Mouse (Mus musculus): Measurements from ENCODE around the gene Pnpo.
A peak's percentile ranks its signal among the peaks of the same experiment; 100 is the strongest.

The Pnpo gene

DNA sequence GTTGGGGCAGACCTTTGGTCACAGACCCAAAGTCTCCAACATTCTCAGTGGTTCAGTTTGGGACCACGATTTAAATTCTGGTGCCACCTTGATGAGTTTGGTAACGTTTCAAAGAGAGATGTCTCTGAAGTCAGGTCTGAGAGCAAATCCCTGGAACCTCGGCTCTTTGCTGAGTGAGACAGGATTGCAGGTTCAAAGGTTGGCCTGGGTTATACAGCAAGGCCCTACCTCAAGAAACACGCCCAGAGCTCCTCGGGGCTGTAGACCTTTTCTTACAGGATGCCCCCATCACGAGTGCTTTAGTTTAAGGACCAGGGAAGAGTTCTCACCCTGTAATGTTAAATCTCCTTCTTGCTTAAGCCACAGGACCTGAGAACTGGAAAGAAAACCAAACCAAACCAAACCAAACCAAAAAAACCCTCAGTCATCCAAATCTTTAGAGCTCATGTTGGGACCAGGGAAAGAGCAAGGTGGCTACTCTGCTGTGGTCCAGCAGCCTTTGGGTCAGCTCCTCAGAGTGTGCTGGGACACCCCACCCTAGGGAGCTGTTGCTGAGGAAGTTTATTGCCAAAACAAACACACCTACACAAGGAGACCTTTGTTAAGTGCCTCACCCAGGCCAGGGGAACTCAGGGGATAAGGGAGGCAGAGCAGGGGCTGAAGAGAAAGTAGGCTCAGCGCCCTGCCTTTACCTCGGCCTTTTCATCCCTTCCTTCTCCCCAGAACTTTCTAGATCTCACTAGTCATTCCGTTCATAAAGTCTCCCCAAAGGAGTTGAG is 7.7 kb downstream of the Pnpo start:
- DNase-seq: no peak

DNA sequence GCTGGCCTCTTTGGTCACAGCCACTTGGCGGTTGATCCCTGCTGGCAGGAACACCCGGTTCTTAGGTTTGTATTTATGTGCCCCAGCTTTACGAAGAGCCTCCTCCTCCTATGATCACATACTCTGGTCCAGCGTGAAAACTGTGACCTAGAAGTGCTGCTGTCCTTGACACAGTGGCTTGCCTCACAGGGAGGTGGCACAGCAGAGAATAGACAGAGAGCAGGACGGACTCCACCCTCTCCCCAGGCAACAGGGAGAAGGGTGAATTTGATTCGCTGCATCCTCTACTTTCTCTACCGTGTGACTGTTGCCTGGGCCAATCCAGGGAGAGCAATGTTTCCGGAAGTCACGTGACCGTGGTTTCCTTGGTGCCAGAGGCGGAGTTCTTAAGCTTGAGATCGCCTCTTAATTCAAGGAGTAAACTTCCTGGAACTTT is 8.8 kb downstream of the Pnpo start:
- peak; percentile 48 for DNase-seq

DNA sequence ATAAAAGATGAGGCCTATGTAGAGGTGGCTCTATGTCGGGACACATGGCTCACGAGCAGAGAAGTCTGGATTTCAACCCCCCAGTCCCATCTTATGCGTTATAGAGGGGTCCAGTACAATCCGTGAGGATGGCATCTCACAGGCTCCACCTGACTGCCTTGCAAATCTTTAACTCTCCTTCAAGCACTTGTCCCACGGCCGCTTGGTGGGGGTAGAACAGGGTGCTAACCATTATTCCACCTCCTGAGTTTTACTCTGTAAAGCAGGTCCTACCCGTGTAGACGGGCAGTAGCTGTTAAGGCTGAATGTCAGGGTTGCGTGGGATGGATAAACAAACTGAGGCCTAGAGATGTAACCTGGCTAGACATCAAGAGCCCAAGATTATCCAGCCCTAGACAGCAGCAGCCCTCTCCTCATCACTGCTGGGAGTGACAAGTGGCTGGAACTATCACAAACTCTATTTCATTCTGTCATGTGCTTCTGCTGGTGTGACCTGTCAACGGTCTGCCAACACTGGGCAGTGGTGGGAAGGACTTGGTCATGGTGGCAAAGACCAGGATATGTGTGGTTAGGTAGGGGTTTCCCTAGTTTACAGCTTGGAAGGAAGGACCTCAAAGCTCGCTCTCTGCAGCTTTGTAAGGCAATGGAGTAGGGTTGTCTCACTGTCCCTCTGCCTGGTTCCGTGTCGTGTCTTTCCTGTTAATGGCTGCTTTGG is 10.1 kb downstream of the Pnpo start:
- no peak for DNase-seq

DNA sequence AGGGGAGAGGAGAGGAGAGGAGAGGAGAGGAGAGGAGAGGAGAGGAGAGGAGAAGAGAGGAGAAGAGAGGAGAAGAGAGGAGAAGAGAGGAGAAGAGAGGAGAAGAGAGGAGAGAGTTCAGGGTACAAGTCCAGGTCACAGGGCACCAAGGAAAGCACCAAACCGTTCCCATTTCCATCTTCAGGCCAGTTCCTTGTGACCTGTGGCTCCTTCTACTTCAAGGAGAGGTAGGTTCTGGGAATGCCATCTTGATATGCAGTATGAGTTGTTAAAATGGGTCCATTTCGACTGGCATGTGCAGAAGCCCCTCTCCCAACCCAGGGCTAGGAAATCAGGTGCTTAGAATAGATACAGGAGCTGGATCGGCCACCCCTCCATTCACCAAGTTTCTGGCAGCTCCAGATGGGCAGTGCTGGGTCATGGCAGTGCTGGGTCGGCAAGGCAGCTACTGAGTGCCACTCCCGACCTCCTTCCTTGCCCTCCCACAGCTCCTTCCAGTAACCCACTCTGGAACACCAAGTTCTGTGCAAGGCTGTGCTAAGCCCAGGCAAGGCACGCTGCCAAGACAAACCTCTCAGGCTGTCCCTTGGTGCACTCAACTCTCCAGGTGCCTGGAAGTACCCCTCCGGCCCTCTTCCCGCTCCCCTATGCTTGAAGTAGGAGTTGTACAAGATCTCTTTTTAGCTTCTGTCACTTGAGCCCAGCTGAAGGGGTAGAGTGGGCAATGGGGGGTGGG is 12.3 kb downstream of the Pnpo start:
- DNase-seq: no peak

DNA sequence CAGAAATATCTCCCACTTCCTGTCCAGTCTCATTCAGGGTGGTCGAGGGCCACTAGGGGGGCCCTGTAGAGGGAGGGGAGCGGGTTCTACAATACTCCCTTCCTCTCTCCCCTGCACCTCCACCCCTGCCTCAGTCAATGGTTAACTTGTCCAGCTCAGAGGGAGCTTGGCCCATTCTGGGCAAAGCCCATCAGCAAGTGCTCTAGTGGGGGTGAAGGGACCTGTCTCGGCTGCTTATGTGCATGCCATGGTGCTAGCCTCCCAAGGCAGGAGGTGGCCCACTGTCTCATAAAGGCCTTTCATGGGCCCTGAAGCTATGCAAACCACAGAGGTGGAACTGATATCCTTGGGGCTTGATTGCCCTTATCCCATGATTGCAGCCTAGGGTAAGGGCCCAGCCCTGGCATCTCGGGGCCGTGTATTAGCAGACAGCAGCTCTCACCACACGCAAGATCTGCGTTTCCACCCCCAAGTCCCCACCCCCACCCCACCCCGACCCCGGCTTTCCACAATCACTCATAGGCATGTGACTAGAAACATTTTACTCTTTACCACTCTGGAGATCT is 13.9 kb downstream of the Pnpo start:
- no peak for DNase-seq

DNA sequence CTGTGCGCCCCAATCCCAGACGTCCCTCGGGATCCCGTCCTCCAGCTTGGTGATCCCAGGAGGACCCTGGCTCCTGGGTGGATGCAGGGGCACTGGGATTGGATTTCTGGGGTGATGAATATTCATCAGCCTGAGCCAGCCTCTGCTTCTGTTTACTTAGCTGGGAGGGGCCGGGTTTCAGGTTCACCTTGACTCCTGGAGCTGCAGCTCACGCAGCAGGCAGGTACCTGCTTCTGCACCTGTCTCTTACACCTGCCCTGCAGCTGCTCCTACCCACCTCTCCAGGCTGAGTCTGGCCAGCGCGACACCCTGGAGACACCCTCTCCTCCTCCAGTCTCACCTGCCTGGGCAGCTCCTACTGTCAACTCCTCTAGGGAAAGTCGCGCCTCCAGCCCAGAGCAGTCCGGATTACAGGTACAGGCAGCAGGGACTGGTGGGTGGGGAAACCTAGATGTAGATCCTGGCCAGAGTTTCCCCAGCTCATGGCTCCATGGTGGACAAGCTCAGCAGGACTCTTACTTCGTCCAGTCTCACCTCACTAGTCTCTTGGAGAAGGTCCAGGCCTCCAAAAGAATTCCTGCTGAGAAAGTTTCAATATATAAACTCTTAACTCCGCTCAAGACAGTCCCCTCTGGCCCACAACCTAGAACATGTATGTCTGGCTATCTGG is 14.6 kb downstream of the Pnpo start:
- DNase-seq: no peak

DNA sequence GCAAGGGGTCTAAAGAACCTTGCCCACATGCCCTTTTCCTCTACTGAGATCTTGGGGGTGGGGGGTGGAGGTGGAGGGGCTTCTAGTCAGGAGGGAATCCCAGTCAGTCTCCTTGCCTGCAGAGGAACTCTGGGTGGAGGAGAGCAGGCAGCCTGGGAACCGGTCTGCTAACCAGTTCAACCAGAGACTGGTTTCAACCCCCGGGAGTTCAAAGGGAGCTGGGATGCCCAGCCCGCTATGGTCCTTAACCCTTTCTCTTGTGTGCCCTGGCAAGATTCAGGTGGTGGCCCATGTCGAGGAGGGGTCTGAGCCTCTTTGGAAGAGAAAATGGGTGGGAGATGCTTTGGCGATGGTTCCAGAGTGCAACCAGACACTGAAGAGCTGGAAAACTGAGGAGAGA is 15.1 kb downstream of the Pnpo start:
- DNase-seq: no peak

DNA sequence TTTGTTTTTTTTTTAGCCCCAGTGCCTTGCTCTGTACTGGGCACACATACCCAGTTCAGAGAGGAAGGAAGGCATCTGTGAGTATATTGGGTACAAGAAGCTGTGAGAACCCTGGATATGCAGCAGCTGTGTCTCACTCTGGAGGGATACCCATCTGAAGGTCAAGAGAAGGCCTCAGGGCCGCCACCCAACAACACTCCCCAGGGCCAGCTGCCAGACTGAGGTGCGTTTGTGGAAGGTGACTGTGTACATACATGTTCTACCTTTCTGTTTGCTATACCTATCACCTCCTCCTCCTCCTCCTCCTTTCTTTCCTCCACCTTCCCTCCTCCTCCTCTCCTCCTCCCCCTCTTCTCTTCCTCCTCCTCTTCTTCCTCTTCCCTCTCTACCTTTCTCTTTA is 15.7 kb downstream of the Pnpo start, which contains the start of gene Prr15l:
Prr15l (plus strand) TSS at position 17 of the 400 bp plus-strand sequence.
- DNase-seq: no peak

DNA sequence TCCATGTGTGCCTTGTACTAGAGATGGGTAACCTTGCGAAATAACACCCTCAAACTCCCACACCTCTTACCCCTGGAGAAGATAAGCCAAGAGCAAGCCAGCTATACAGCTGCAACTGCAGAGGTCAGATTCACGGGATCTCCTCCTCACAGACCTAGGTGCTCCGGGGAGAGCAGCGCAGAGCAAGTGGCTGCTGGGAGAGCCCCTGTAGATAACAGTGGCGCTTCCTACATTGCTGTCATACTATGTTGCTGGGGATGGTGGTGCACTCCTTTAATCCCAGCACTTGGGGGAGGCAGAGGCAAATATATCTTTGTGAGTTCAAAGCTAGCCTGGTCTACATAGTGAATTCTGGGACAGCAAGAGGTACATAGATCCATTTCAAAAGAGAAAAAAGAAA is 17.2 kb downstream of the Pnpo start:
- no peak for DNase-seq

DNA sequence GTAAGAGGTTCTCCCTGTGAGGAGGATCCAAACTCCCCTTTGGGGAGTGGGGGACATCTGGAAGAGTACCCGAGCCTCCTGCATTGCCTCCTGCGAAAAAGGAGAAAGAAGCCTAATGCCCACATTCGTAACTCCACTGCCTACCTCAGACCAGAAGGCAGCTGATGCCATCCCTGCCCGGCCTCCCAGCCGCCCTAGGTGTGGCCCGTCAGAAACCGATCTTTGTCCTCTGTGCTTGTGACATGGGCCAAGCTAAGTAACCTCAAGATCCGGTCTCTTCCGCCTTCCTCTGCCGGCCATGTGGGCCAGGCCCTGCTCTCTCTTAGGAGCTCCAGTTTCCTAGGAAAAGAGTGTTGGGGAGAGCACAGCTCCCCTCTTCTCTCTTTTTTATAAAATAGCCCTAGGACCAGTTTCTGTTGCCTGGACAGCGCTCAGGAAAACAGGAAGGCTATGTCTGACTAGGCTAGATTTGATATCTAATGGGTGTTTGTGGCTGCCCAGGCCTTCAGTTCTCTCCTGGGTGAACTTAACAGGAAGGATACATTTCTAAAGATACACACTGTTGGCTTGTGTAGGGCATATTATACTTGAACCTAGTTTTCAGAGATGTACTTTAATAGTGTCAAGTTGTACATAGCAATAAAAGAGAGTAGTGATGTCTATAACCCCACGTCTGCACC is 18.2 kb downstream of the Pnpo start:
- no peak for DNase-seq

DNA sequence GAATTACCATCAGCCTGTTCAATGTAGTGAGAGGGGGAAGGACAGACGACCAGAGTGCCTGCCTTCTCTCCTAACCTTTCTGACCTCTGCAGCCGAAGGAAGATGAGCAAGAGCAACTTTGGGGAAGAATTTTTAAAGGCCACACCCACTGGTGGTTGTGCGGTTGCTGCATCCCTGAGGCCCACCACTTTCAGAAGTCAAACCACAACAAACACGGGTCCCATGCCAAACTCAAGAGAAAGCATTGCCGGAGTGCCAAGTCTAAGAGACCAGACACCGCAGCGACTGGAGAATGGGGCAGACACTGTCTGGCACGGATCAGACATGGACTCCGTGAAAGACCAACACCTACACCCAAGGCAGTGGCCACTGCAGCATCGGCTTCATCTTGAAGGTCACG is 18.9 kb downstream of the Pnpo start:
- no peak for DNase-seq

DNA sequence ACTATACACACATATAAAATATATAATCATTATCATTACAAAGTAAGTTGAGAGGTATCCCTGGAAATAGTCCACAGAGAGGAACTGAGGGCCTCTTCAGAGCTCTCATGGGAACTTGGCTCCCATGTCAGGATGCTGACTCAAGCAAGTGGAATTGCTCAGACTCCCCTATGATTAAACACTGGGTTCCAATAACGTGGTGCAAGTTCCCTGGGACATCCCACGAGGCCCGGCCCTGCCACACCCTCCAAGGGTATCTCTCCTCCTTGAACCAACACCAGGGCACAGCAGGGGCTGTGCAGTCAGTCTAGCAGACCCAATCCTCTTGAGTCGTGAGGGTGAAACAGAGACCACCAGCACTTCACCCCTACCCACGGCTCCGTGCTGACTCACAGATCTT is 24.8 kb downstream of the Pnpo start:
- DNase-seq: no peak

DNA sequence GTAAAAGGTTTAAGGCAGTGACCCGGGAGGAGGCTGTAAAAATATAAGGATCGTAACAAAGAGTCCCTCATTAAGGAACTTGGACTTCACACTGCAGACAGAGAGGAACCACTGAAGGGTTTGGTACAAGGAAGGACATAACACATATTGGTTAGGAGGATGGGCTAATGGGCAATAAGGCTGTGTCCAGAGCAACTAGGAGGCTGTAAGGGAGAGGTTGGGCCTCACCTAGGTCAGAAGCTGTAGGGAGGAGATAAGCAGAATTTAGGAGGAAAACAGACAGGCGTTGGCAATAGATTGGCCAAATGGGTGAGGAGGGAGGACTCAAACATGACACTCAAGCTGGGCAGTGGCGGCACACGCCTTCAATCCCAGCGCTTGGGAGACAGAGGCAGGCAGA is 26.4 kb downstream of the Pnpo start:
- DNase-seq: no peak

DNA sequence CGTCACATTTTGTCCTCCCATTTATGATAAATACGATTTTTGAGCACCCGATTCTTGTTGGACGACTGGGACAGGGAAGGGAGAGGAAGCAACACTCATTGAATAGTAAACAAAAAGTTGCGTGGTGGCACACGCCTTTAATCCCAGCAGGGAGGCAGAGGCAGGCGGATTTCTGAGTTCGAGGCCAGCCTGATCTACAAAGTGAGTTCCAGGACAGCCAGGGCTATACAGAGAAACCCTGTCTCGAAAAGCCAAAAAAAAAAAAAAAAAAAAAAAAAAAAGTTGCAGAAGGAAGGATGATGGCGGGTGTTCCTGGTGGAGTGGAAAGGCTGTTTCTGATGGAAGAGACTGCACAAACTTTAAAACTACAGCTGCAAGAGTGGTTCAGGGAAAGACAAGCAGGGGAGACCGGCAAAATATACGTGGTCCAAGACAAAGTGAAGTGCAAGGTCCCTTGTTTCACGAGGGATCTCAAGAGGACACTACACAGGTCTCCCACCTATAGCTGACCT is 26.8 kb downstream of the Pnpo start:
- DNase-seq: no peak

DNA sequence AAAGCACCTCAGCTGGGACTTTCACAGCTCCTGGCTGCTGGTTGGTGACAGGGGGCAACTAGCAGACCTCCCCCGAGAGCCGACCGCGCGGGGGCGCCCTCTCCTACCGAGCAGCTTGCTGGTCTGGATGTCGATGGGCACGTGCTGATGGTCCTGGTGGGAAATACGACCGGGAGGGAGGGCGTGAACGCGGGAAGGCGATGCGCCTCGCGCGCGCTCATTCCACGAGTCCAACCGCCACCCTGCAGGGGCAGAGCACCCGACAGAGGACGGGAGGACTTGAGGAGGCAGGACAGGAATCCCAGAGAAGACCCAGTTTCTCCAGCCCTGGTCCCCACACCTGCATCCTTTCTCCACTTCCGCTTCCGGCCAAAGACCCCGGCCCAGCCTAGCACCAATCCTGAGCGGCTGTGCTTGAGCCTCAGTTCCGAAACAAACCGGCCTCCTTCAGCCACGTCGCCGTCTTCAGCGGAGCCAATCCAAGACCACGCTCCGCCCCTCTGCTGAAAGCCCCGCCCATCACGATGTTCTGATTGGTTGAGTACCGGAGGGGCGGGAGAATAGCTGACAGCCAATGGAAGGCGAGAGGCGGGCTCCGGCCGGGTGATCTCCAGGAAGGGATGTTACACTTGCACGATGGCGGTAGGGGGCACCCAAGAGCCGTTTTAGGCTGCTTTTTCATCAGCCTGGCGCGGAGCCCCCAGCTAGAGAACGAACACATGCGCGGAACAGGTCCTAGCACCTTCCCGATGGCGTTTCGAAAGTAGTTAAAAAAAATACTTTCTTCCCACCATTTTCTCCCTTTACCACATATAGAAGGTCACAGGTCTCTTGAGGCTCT is 27.5 kb downstream of the Pnpo start, which contains the start of gene Cdk5rap3:
Cdk5rap3 (minus strand) TSS at position 453 of the 841 bp plus-strand sequence.
- peak; percentile 100 for DNase-seq

DNA sequence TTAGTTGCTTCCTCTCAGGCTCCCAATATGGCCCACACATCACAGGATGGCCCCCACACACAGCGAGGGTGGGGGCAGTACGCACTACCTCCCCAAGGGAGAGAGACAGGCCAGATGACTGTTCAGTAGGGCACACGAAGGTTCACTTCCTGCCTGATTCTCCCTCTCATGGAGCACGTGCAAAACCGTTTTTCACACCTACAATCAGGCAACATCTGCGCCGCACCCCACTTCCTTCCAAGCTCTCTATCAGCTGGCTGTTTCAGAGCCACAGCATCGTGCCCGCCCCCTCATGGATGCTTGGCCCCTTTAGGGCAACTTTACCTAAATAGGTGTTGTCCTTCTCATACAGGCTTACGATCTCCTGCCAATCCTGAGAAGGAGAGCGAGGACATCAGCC is 31.1 kb downstream of the Pnpo start:
- DNase-seq: peak; percentile 74

DNA sequence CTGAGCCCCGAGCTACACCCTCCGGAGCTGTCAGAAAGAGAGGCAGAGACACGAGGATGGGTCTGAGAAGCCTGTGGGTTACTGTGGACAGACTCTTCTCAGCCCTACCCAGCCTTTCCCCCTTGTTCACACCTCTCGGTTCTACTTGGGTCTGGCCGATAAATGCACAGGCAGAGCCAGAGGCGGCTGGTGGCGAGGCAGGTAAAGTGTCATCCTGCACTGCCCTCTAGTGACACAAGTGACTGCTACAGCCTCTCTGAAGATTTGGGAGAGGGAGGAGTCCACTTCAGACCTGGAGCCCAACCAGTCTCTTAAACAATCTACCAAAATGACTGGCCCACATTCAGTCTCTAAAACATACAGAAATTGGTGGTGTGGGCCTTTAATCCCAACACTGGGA is 33.8 kb downstream of the Pnpo start:
- peak; percentile 77 for DNase-seq

DNA sequence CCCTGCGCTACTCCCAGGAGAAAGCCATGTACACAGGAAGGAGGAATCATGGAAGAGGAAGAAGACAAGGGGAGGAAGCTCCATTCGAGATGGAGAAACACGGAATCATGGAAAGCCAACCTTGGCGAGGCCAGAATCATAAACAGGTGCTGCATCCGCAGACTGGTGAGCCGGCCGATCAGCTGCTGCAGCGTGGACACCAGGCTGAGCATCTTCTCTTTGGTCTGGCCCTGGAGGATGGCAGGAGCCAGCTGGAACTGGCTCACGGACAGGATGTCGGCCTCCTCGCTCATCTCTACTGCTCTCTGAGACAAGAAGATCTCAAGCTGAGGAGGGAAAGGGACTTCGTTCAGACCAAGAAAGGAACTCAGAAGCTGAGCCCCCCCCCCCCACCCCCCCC is 35.2 kb downstream of the Pnpo start:
- DNase-seq: no peak

DNA sequence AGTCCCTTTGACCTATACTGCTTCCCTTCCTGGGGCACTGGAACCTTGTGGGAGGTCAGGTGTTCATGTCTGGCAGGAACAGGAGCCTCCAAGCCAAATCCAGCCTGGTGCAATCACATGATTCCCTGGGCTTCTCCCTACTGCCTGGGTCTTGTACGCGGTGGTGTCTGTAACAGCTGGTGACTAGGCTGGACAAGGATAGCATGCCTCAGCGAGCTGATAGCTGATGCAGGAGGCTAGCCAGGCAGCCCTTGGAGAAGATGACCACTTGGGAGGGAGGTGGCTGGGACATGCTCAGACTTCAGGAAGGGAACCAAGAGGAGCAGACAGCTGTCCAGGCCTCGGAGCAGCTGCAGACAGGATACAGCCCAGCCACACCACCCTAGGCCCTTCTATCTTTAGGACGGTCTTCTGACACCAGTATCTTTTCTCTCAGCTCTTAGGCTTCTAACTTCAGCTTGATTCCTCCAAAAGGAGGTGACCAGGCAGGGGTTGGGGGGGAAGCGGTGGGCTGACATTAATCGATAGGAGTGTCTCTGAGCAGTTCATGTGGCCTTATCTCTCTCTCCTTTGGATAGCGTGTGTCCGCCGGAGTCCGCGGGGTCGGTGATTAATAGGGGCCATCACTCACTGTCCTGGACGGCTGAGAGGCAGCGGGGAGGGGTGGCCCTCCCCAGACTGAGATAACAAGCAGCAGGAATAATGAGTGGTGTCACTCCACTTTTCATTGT is 37.2 kb downstream of the Pnpo start:
- DNase-seq: no peak
